Mouse (Mus musculus) liver, adult 2 months (tissue): Measurements from ENCODE around the gene Tssc4. TPM values are rescaled to one million over a fixed set of nuclear protein-coding genes. Genes with fewer than 3 reads are reported as not detected.

Experiments used
- DNase-seq: peaks from one replicate; pipeline ENCODE4 v3.0.0-alpha.2; 2011; ENCODE audit warnings: low read depth, low spot score; ENCODE audit errors: extremely low read depth
- H3K27ac ChIP-seq: fragments of 200-500 bp; replicated peaks from 2 replicates; pipeline ENCODE4 v1.5.1; 2012; ENCODE audit warnings: low read depth, mild to moderate bottlenecking, control low read depth, inconsistent platforms, low read length; ENCODE audit not compliant: insufficient read depth
- H3K27me3 ChIP-seq: fragments of 200-500 bp; 2 replicates; pipeline ENCODE4 v1.6.1; 2012; ENCODE audit warnings: mild to moderate bottlenecking, moderate library complexity, low read length, inconsistent platforms; ENCODE audit not compliant: control insufficient read depth, insufficient read depth
- H3K36me3 ChIP-seq: fragments of 200-500 bp; 2 replicates; pipeline ENCODE4 v1.6.1; 2012; ENCODE audit warnings: low read length, inconsistent platforms; ENCODE audit not compliant: control insufficient read depth, insufficient read depth
- H3K4me1 ChIP-seq: fragments of 200-500 bp; 2 replicates; pipeline ENCODE4 v1.6.1; 2011; ENCODE audit warnings: low read length; ENCODE audit not compliant: control insufficient read depth, insufficient read depth
- H3K4me3 ChIP-seq: fragments of 200-500 bp; 2 replicates; pipeline ENCODE4 v1.5.1; 2011; ENCODE audit warnings: low read depth, mild to moderate bottlenecking, control low read depth, low read length, moderate library complexity; ENCODE audit not compliant: insufficient read depth
- H3K79me2 ChIP-seq: fragments of 200-500 bp; 2 replicates; pipeline ENCODE4 v1.6.1; 2012; ENCODE audit warnings: inconsistent platforms, mild to moderate bottlenecking, low read length, moderate library complexity; ENCODE audit not compliant: control insufficient read depth, insufficient read depth
- H3K9ac ChIP-seq: fragments of 200-500 bp; 2 replicates; pipeline ENCODE4 v1.6.1; 2012; ENCODE audit warnings: low read depth, mild to moderate bottlenecking, control low read depth, inconsistent platforms, low read length
- CTCF ChIP-seq: fragments of 200-500 bp; IDR thresholded peaks from 2 replicates; pipeline ENCODE4 v1.5.1; 2011; ENCODE audit warnings: low read depth, low read length, control low read depth
- POLR2A ChIP-seq: fragments of 200-500 bp; IDR thresholded peaks from 2 replicates; pipeline ENCODE4 v1.6.1; 2011; ENCODE audit warnings: low read length, control low read depth; ENCODE audit not compliant: insufficient read depth; ENCODE audit errors: extremely low read depth
- whole genome bisulfite sequencing: fragments of 180-500 bp; shearing (Covaris S2); methylation state at CpG from one replicate; pipeline ENCODE4 v1.1.7; 2018; 5-methylcytosine and 5-hydroxymethylcytosine counted together
- polyA plus RNA-seq: library from polyadenylated mRNA; depleted of rRNA; stranded (reverse); fragments of >200 nt; gene quantifications from 2 replicates; pipeline ENCODE4 v1.2.3, GENCODE M21; 2012
- total RNA-seq: library from RNA; depleted of rRNA; stranded (reverse); fragments of >200 nt; gene quantifications from 2 replicates; pipeline ENCODE4 v1.2.3, GENCODE M21; 2014

The Tssc4 gene
- total and polyA plus RNA-seq, 2 experiments = 11.9 to 47.7 TPM

DNA sequence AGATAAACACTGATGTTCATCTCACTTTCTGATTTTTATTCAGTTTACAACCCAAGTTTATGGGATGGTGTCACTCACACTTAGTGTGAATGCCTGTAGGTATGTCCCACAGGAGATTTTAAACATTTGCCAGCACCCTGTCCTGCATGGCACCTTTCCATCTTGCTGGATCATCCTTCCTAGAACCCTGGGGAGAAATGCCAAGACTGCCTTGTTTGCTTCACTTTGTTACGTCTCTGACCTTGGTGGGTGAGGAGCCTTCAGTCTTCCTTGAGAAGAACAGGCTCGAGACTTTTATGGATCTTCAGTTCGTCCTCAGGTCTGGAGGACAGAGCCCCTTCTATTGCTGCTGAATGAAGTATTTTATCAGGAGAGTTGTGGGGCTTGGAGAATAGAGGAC is 19.7 kb upstream of the Tssc4 start:
- H3K27ac ChIP-seq = peak overlapping the region; percentile 72
- no peaks in the 10 kb centered on the region for H3K36me3 ChIP-seq
- TF ChIP-seq CTCF = no peak
- no peak for TF ChIP-seq POLR2A
- DNase-seq = no peak
- H3K4me1 ChIP-seq = peaks cover 30% of the 10 kb centered on the region
- peaks cover 16% of the 10 kb centered on the region for H3K79me2 ChIP-seq
- no peak overlapping the region for H3K4me3 ChIP-seq
- H3K9ac ChIP-seq = no peak overlapping the region
- WGBS = 44% methylated on average over 3 of the region's 3 CpGs
- no peaks in the 10 kb centered on the region for H3K27me3 ChIP-seq

DNA sequence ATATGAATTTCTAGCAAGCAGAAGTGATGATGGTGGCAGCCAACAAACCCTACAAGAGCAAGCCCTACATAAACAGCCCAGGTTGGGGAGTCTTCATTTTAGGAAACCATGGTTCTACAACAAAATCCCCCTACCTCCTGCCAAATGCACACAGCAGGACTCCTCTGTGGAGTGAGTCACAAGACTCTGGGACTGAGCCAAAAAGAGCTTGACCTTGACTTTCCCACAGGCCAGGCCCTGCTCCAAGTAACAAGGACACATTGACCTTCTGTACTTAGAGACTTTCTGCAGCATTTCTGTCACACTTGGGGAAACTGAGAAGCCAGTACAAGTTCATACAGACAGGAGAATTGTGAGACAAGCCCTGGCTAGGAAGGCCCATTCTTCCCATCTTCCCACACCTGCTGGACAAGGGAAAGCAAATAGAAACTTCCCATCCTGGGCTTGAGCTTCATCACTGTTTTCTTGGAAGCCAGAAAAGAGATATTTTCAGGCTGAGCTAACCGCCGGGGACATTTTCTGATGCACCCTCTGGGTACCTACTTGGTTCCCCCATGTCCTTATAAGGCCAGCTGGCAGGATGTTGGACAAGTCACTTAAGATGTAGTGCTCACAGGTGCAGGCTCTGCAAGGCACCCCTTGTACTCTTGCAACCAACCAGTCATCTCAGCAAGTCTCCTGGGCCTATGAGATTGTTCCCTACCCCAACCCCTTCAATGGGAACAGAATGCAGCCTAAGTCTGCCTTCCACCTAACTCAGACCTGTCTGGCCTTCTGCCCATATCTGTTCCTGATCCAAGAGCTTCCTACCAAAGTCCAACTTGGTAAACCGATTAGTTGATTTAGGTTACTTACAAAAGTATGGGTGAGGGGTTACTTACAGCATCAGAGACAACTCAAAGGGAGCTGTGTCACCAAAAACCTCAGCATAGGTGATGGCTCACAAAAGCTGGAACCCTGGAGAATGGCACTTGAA is 18.9 kb upstream of the Tssc4 start:
- Histone ChIP-seq H3K27ac (peak overlapping the region; percentile 72), H3K27me3 (no peaks in the 10 kb centered on the region), H3K9ac (no peak overlapping the region), H3K79me2 (peaks cover 24% of the 10 kb centered on the region), H3K4me3 (no peak overlapping the region), H3K36me3 (no peaks in the 10 kb centered on the region), H3K4me1 (peaks cover 35% of the 10 kb centered on the region)
- no peak for TF ChIP-seq CTCF
- TF ChIP-seq POLR2A = no peak
- 45% methylated on average over 3 of the region's 3 CpGs for WGBS
- peak; percentile 88 for DNase-seq

DNA sequence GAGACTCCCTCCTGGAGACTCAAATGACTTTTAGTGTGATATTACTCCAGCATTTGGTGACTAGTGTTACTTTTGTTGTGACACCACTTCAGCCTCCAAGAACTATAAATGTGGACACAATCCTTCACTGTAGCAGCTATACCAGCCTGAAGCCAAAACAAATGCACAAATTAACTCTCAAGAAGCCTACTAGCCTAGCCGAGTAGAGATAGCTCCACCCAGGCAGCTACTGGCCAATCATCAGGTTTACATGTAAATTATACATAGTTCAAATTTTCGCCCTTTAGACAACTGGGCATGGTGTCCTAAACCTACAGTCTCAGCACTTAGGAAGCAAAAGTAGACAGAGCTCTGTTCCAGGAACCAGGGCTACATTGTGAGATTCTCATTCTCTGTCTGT is 17.7 kb upstream of the Tssc4 start:
- peaks cover 35% of the 10 kb centered on the region for H3K79me2 ChIP-seq
- H3K36me3 ChIP-seq = no peaks in the 10 kb centered on the region
- no peak overlapping the region for H3K27ac ChIP-seq
- no peak for DNase-seq
- no peak overlapping the region for H3K4me3 ChIP-seq
- no peaks in the 10 kb centered on the region for H3K27me3 ChIP-seq
- no peak overlapping the region for H3K9ac ChIP-seq
- TF ChIP-seq POLR2A (no peak), CTCF (no peak)
- peaks cover 46% of the 10 kb centered on the region for H3K4me1 ChIP-seq
- WGBS = 43% methylated on average over 2 of the region's 2 CpGs

DNA sequence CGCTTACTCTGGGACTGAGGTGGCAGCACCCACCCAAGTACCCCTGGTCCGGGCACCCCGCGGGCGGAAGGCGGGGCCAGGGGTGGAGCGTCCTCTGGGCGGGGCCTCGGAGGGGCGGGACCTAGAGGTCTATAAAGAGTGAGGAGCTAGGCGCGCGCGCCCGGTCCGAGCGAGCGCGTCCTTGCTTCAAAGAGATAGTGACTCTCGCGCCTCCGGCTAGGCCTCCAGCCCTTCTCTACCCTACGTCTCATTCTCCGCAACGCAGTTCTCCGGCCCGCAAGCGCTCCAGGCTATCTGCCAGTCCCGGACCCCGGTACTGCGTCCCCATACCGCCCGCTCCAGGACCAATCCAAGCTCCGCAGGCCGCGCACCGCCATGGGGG is 16.4 kb upstream of the Tssc4 start, which contains the start of gene Cd81:
TSS of gene Cd81 (plus strand) at position 114 of the 382 bp plus-strand sequence.
- Histone ChIP-seq H3K79me2 (peaks cover 43% of the 10 kb centered on the region), H3K27ac (peak within 1 kb of the TSS; percentile 88), H3K4me3 (peak within 1 kb of the TSS; percentile 90), H3K36me3 (no peaks in the 10 kb centered on the region), H3K4me1 (peaks cover 54% of the 10 kb centered on the region), H3K9ac (peak within 1 kb of the TSS; percentile 93), H3K27me3 (no peaks in the 10 kb centered on the region)
- TF ChIP-seq CTCF (no peak), POLR2A (peak; percentile 98)
- under 1% methylated on average over 37 of the region's 37 CpGs for WGBS
- peak; percentile 61 for DNase-seq

DNA sequence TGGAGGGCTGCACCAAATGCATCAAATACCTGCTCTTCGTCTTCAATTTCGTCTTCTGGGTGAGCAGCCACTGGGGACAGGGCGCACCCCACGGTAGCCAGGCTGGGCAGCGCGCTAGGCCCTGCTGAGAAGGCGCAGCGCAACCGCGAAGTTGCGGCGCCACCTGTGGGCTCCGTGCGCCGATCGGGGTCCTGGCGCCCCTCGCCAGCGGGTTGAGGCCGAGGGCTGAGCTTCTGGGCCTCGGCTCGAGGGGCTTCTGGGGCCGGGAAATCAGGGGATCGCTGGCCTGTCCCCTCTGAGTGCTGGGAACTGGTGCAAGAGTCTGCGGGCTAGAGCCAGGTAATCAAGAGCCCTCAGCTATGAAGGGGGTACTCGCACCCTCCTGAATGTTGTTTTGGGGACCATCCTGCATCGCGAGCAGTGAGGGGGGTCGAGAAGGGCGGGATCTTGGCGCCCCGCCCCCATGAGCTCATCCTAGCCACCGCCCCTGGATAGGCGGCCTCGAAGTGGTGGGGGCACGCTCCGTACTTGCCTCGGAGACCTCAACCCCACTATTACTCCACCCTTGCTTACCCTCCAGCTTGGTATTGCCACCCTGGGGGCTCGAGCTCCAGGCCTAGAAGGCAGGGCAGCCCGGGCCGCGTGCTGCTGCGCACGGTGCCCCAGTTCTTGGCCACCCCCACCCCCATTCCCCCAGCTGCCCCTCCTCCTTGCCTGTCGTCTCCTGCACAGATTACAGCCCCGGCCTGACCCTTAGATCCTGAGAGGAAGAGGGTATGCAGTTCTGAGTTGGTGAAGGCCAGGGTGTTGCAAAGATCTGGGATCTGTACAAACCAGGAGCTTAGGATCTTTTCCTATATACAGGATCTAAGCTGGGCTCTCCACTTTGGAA is 15.8 kb upstream of the Tssc4 start:
- no peak for DNase-seq
- Histone ChIP-seq H3K79me2 (peaks cover 43% of the 10 kb centered on the region), H3K36me3 (no peaks in the 10 kb centered on the region), H3K27me3 (no peaks in the 10 kb centered on the region), H3K27ac (peak overlapping the region; percentile 88), H3K4me3 (peak overlapping the region; percentile 90), H3K9ac (peak overlapping the region; percentile 93), H3K4me1 (peaks cover 61% of the 10 kb centered on the region)
- under 1% methylated on average over 46 of the region's 46 CpGs for WGBS
- peak; percentile 41 for TF ChIP-seq CTCF
- no peak for TF ChIP-seq POLR2A
